Mouse (Mus musculus) heart, adult 2 months (tissue): ENCODE results near the gene Grik5. TPM values are rescaled to one million over a fixed set of nuclear protein-coding genes. Genes with fewer than 3 reads are reported as not detected.

Source experiments
- DNase-seq, 2 experiments: peaks; one replicate each; pipeline ENCODE4 v3.0.0; 2021
- H3K27ac ChIP-seq: fragments of 200-600 bp; 2 replicates; pipeline ENCODE4 v1.8.1; 2022
- H3K27me3 ChIP-seq: fragments of 200-500 bp; 2 replicates; pipeline ENCODE4 v1.6.1; 2012; ENCODE audit warnings: mild to moderate bottlenecking, low read length, inconsistent platforms, mixed read lengths; ENCODE audit not compliant: control insufficient read depth, insufficient read depth
- H3K36me3 ChIP-seq: fragments of 200-500 bp; 2 replicates; pipeline ENCODE4 v1.6.1; 2012; ENCODE audit warnings: low read length, inconsistent platforms; ENCODE audit not compliant: control insufficient read depth, insufficient read depth
- H3K4me1 ChIP-seq: fragments of 200-500 bp; 2 replicates; pipeline ENCODE4 v1.6.1; 2011; ENCODE audit warnings: low read length; ENCODE audit not compliant: control insufficient read depth, insufficient read depth
- H3K4me3 ChIP-seq: fragments of 200-600 bp; 2 replicates; pipeline ENCODE4 v1.8.1; 2022
- H3K79me2 ChIP-seq: fragments of 200-500 bp; replicated peaks from 2 replicates; pipeline ENCODE4 v1.6.1; 2012; ENCODE audit warnings: mild to moderate bottlenecking, inconsistent platforms, low read length, moderate library complexity, mixed read lengths; ENCODE audit not compliant: control insufficient read depth, insufficient read depth
- H3K9ac ChIP-seq: fragments of 200-500 bp; 2 replicates; pipeline ENCODE4 v1.6.1; 2012; ENCODE audit warnings: low read depth, mild to moderate bottlenecking, control low read depth, inconsistent platforms, low read length, mixed read lengths
- CTCF ChIP-seq: fragments of 200-600 bp; IDR thresholded peaks from 2 replicates; pipeline ENCODE4 v1.8.1; 2022; ENCODE audit warnings: antibody characterized with exemption, mild to moderate bottlenecking, moderate library complexity
- EP300 ChIP-seq: fragments of 200-500 bp; IDR thresholded peaks from 2 replicates; pipeline ENCODE4 v1.6.1; 2011; ENCODE audit warnings: low read depth, low read length, control low read depth; ENCODE audit not compliant: insufficient read depth
- POLR2A ChIP-seq: fragments of 200-500 bp; IDR thresholded peaks from 2 replicates; pipeline ENCODE4 v1.6.1; 2011; ENCODE audit warnings: mild to moderate bottlenecking, low read depth, low read length, control low read depth; ENCODE audit not compliant: insufficient read depth
- WGBS: fragments of 180-500 bp; shearing (Covaris S2); methylation state at CpG from one replicate; pipeline ENCODE4 v1.1.7; 2018; 5-methylcytosine and 5-hydroxymethylcytosine counted together
- intact Hi-C: fragments of 180-260 bp; cut with DNase I; formaldehyde crosslinking; loops from one replicate; pipeline ENCODE4 v1.15.1; 2025
- long read RNA-seq: library from polyadenylated mRNA; stranded (forward); transcript quantifications from one replicate; pipeline ENCODE4 v2.0.0, GENCODE M21; 2021
- polyA plus RNA-seq: library from polyadenylated mRNA; depleted of rRNA; stranded (reverse); fragments of >200 nt; gene quantifications from 2 replicates; pipeline ENCODE4 v1.2.3, GENCODE M21; 2012; rRNA removed
- total RNA-seq, 2 experiments: library from RNA; stranded (reverse); gene quantifications; 2 replicates each; pipeline ENCODE4 v1.2.3; 2021

Grik5 gene
- total RNA-seq (1 to 10 TPM; 4.5 to 4.6 TPM), polyA plus RNA-seq (10.3 and 12.1 TPM in 2 replicates)
- long read RNA-seq, partial matches to known transcripts = 1 of 6 reads
- long read RNA-seq, other reads (novel, unspliced or antisense) = 3 of 6 reads

- intact Hi-C loops = no loop called here
- Histone ChIP-seq H3K27ac (peak within 1 kb of the TSS; percentile 55), H3K79me2 (no peaks in the 10 kb centered on the region), H3K36me3 (no peaks in the 10 kb centered on the region; the same call in 1 of the 2 replicates), H3K4me1 (peaks cover 2% of the 10 kb centered on the region; the same call in 1 of the 2 replicates), H3K4me3 (peak within 1 kb of the TSS; percentile 62), H3K9ac (peak within 1 kb of the TSS; percentile 72), H3K27me3 (no peaks in the 10 kb centered on the region)
- DNase-seq = peak; percentile 14 to 42
- 8% methylated on average over 27 of the region's 28 CpGs for WGBS
- TF ChIP-seq EP300 (no peak), CTCF (no peak), POLR2A (no peak)
These were observed at the start of gene Grik5, which contains the start of gene Zfp574 for GRCm38 (mm10) chr7:25071979-25072715. Grik5 (minus strand) TSS chr7:25072346. Zfp574 (plus strand) TSS chr7:25072567.

DNA sequence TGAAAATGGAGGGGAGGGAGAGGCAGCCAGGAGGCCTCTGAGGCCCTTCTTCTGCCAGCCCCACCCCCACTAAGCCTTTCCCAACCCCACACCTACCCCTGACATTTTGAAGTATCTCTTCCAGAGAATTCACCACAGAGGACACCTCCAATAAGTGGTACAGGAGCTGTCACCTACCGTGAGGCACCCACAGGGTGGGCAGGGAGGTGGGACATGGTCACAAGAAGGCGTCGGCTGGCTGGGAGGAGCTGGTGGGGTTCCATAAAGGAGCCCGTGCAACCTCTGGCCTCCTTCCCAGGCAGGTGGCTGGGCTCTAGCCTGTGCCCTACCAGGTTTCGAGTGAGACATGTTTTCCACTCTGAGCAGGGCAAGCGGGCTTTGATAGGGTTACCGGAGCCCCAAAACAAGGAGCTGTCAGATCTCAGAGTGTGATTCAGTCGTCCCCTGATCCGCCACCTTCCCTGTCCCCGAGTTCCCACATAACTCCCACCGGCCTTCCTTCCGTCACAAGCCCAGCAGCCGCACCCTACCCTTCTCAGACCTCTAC lies 49.2 kb upstream of the Grik5 start:
- TF ChIP-seq EP300 = no peak
- TF ChIP-seq POLR2A = no peak
- Histone ChIP-seq H3K27ac (no peak overlapping the region), H3K79me2 (no peaks in the 10 kb centered on the region), H3K4me1 (no peaks in the 10 kb centered on the region), H3K36me3 (no peaks in the 10 kb centered on the region), H3K9ac (no peak overlapping the region), H3K27me3 (no peaks in the 10 kb centered on the region), H3K4me3 (no peak overlapping the region)
- intact Hi-C loops = no loop called here
- WGBS = 64% methylated on average over 13 of the region's 13 CpGs
- DNase-seq = no peak

- DNase-seq = peak; percentile 42 to 73
- Histone ChIP-seq H3K4me3 (no peak overlapping the region), H3K36me3 (no peaks in the 10 kb centered on the region), H3K4me1 (no peaks in the 10 kb centered on the region), H3K27ac (no peak overlapping the region), H3K27me3 (peaks cover 3% of the 10 kb centered on the region), H3K79me2 (no peaks in the 10 kb centered on the region), H3K9ac (no peak overlapping the region)
- intact Hi-C loops = no loop called here
- TF ChIP-seq POLR2A = no peak
- TF ChIP-seq CTCF = no peak
- TF ChIP-seq EP300 = no peak
- 50% methylated on average over 21 of the region's 25 CpGs for WGBS
These were observed 48.1 kb upstream of the Grik5 start for GRCm38 (mm10) chr7:25120061-25120834.

- Histone ChIP-seq H3K27ac (no peak overlapping the region), H3K27me3 (peaks cover 3% of the 10 kb centered on the region), H3K4me1 (no peaks in the 10 kb centered on the region), H3K4me3 (no peak overlapping the region), H3K36me3 (no peaks in the 10 kb centered on the region), H3K9ac (no peak overlapping the region), H3K79me2 (no peaks in the 10 kb centered on the region)
- DNase-seq = no peak
- intact Hi-C loops = no loop called here
- no peak for TF ChIP-seq CTCF
- no peak for TF ChIP-seq POLR2A
- TF ChIP-seq EP300 = no peak
- WGBS = 74% methylated on average over 16 of the region's 16 CpGs
These were observed 40.9 kb upstream of the Grik5 start for GRCm38 (mm10) chr7:25112956-25113603.

DNA sequence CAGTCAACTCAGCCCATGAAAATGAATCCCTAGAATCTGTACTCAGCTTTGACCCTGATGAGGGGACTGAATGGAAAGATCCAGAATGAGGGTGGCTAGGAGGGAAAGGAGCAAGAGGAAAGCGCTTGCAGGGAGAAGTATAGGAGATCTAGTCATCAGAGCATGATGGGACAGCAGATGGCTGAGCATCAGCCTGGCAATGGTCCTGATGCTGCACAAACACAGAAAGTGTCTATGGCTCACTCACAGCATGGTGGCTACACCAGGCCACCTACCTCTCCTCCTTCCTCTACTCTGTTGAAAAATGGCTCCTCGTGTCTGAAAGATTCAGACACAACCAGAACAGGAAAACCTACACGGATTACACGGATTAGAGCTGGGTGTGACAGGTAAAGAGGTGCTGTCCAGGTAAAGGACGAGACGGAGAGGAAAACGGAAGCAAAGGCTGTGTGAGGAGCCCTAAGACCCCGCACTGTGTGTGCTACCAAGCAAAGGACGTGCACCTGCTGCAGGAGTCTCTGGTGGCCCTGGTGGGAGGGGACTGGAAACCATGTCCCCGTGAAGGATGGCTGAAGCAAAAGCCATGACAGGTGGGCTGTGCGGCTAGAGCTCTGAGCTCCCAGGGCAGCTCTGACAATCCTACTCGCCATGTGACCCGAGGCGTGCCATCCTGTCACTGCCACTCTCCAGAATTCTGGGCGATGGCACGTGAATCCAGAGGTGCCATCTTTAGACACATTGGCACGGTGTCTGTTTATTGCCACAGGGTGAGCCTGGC lies 40.2 kb upstream of the Grik5 start:
- H3K36me3 ChIP-seq = no peaks in the 10 kb centered on the region
- H3K79me2 ChIP-seq = no peaks in the 10 kb centered on the region
- H3K4me3 ChIP-seq = no peak overlapping the region
- no peak overlapping the region for H3K27ac ChIP-seq
- TF ChIP-seq CTCF = no peak
- TF ChIP-seq POLR2A = no peak
- TF ChIP-seq EP300 = no peak
- peaks cover 3% of the 10 kb centered on the region for H3K27me3 ChIP-seq
- 84% methylated on average over 17 of the region's 17 CpGs for WGBS
- intact Hi-C loops = no loop called here
- H3K4me1 ChIP-seq = no peaks in the 10 kb centered on the region
- no peak for DNase-seq
- no peak overlapping the region for H3K9ac ChIP-seq
